Mouse (Mus musculus): ENCODE measurements at regions not wholly inside any gene's neighbourhood (a gene's known extent, or its start where the extent isn't known, plus 50 kb on each side); places are given as distances from the start of the nearest gene placed in this dataset.
A peak's percentile ranks its signal among the peaks of the same experiment; 100 is the strongest.

- DNase-seq, result no peak
These were observed 336.4 kb downstream of the Fam84a start for GRCm38 (mm10) chr12:13815500-13815899.

DNA sequence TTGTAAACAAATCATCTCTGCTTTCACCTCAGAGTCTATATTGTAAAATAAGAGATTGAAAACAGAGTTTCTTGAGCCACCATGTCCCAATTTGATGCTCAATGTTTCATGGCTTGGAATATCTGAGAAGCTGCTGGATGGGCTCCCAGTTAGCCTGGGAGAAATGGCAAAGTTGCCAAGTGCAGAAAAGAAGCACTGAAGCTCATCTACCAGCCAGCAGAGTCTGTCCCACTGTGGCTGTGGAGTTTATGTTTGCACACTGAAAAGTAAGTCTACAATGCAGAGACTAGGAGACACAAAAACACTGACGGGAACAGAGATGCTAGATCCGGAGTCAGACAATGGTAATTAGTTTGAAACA, 341.7 kb downstream of the Fam84a start:
- peak; percentile 12 for DNase-seq

GRCm38 (mm10) chr12:13809291-13810154, 342.3 kb downstream of the Fam84a start:
- DNase-seq, result peak; percentile 7

DNA sequence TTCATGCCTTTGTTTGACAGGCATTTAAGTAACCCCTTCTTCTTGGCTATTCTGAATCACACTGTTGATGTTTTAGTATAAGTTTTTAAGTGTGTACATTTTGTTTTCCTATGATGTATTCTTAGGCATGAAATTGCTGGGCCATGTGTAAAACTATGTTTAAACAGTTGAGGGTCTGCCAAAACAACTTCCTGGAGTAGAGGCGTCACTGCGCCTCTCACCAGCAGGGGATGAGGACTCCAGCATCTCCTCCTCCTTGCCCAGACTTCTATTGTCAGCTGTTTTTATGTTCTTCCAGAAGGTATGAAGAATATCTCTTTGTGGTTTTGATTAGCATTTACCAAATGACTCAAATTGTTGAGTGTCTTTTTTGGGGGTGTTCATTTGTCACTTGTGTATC, 372.1 kb downstream of the Fam84a start:
- no peak for DNase-seq

DNA sequence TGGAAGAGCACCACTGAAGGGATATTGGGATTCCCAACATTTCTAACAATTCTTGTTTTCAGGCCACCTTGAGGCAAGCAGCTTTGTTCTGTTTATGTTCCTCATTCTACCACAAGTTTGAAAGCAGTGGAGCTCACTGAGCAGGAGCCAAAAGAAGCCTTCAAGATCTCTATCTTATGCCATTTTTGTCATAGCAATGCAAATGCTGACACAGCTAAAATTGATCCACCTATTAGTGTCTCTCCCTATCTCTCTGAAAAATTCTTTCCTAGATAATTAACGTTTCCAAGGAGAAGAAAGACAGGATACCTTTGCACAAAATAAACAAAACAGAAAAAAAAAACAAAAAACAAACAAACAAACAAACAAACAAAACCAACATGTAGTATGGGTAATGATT, 375.2 kb downstream of the Fam84a start:
- no peak for DNase-seq

GRCm38 (mm10) chr12:13769696-13770095, 382.2 kb downstream of the Fam84a start:
- peak; percentile 42 for DNase-seq

GRCm38 (mm10) chr12:13769156-13769555, 382.7 kb downstream of the Fam84a start:
- DNase-seq, result peak; percentile 84

DNA sequence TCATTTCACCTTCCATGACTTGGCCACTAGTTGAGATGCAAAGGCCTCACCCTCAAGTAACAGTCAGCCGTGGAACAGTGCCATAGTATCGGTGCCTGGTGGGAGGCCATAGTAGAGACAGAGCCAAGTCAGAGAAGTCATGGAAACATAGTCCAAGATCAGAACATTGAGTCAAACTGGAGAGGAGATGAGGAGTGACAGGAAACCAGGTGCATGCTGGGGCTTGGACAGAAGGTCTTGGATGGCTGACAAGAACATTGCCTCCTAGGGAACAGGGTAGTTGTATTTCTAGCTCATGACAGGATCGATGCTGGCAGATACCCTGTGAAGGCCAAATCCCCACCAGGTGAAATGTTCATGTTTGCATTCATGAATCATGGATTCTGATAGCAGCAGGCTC, 385.4 kb downstream of the Fam84a start:
- no peak for DNase-seq

DNA sequence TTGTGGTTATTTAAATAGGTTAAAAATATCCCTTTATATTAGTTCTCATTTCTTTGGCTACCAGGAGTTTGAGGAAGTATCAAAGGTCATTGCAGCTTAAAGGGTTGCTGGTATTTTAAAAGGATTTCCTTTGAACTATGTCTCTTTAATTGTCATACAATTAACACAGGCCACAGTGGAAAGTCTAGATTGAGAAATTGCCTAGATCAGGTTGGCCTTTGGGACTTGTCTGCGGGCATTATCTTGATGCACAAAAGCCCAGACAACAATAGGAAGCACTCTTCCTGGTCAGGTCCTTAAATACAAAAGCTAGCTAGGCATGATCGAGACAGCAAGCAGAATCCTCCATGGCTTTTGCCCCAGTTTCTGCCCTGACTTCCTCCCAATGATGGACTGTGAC, 398.0 kb downstream of the Fam84a start:
- no peak for DNase-seq

DNA sequence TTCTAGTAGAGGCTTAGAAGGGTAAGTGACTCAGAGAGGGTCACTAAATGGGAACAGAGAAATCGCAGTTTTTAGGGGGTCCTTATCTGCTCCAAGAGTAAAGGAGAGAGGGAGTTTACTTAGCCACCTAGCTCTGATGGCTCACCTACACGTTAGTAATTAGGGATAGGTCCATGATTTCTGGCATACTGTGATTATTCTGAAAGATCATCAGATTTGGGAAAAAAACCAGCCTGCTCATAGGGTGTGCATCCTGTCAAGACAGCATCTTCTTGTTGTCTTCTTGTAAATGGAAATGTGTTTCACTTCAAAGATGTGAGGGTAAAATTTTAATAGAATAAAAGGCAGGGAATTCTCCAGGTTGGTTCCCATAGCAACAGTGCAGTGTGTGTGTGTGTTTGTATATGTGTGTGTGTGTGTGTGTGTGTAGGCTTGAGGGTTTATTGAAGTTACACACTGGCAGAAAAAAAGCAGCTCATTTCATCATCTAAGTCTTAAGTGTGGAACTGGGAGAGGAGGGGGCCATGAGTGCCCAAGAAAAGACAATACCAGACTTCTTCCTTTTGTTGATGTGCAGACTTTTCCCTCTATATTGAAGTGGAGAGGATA, 407.4 kb downstream of the Fam84a start:
- DNase-seq, result no peak

- DNase-seq, result no peak
These were observed 421.8 kb downstream of the Fam84a start for GRCm38 (mm10) chr12:13729901-13730637.

GRCm38 (mm10) chr12:13728986-13729385, 422.9 kb downstream of the Fam84a start:
- no peak for DNase-seq

DNA sequence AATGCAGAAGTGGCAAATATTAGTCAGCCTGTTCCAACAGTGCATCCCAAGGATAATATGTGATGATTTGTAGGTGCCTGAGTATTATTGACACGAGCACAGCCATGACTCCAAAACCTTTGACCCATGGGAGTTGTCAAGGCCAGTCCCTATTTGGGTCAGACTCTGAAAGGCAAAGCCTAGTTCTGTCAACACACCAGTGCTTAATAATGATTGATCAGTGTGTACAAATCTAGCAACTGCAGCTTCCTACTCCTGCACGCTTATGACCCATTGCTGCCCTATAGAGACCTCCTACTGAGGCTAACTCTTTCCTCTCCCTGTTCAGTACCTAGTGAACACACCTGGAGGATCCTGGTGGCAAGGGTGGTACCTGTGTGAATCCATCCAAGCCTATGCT, 427.3 kb downstream of the Fam84a start:
- DNase-seq, result no peak

- no peak for DNase-seq
These were observed 440.9 kb downstream of the Nbas start for GRCm38 (mm10) chr12:13709806-13710205.

DNA sequence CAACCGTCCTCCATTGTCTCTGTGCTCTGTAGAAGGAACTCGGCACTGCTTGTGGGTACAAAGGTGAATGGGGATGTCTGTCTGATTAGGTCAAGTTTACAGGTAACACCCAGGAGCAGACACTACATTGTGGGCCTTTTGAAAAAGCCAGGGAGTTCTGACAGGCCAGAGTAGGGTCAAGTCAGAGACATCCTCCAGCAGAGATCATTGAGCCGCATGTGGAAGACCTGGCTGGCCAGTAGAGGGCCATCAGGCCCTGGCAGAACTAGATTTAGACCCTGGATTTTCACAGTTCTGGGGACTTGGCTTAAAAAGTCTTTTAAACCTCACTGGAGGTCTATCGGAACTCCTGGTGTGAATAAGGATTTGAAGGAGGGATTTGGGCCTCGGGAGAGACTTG, 438.8 kb downstream of the Nbas start:
- DNase-seq, result no peak

DNA sequence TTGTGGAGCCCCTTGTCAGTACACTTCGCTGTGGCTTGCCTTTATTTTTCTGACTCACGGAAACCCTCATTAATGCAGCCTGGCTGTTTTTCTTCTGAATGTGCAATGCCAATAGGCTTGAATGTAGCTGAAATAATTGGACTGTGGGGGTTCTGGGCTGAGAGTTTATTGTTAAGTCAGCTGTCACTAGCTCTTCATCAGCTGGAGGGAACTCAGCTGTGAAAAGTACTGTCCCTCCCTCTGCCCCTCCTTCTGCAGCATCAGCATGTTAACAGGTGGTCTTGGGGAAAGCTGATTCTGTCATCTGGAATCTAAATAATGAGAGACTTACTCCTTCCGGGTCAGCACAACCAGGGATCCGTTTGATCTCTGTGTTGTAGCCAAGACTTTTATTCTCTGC, 437.6 kb downstream of the Nbas start:
- no peak for DNase-seq

DNA sequence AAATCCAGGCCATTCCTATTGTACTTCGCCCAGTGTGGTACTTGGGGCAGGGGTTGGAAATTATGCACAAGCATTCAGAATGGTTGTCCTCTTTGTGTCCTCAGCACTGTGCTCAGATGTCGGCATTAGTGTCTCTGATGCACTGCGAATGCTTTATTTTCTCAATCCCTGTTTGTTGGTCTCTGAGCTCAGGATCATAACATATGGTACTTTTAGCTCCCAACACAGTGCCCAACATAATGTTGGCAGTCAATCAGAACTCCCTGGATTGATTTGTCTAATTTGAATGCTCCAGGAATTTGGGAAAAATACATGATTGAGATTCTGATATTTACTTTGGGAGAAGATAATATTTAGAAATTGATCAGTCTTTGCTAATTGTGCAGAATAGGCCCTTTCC, 434.7 kb downstream of the Nbas start:
- peak; percentile 33 for DNase-seq

DNA sequence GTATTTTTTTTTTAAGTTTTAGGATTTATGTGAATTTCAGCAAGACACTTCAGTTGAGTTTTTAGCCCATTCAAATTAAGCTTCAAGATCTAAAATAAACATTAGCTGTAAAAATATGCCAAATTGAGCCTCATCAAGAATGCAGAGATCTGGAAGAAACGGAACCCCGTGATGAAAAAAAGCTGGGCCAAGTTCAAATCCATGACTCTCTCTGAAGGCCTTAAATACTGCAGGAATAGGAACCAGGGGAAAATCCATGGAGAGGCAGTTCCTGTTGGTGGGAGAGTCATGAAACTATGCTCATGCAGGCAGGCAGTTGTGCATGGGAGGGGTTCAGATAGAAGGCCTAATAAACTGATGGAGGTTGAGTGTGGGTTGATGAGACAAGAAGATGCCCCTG, 430.9 kb downstream of the Nbas start:
- no peak for DNase-seq

- no peak for DNase-seq
These were observed 429.9 kb downstream of the Nbas start for GRCm38 (mm10) chr12:13698834-13699233.

- no peak for DNase-seq
These were observed 422.6 kb downstream of the Nbas start for GRCm38 (mm10) chr12:13691394-13692165.

- no peak for DNase-seq
These were observed 408.3 kb downstream of the Nbas start for GRCm38 (mm10) chr12:13677266-13677665.

DNA sequence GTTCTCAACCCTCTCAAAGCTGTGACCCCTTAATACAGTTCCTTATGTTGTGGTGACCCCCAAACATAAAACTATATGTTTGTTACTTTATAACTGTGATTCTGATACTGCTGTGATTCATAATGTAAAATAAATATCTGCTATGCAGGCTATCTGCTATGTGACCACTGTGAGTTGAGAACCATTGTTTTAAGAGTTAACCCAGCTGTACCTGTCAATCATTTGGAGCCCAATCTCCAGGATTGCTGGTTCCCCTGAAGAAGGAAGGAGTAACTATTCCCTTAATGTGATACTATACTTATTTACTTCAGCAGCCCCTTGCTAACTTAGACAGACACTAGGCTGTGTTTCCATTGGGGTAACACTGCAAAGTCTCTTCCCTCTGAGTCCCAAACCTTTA, 400.5 kb downstream of the Nbas start:
- DNase-seq, result no peak

GRCm38 (mm10) chr12:13668485-13669022, 399.6 kb downstream of the Nbas start:
- DNase-seq, result no peak
